Mouse (Mus musculus) embryonic stem cell, embryonic (primary cell): ENCODE results near the gene Selenok.

ENCODE experiments used
- CTCF ChIA-PET, 4 experiments: fragments of 300-600 bp in 2 of 4; fragments of 350-600 bp in 2 of 4; sonication (Branson Sonifier 250); formaldehyde crosslinking; loops; one replicate each; lab custom pipeline; 2022; ENCODE audit warnings: inconsistent platforms in 2 of 4; lab: Charles Lee
- POLR2A ChIA-PET, 4 experiments: fragments of 300-600 bp in 2 of 4; fragments of 350-600 bp in 2 of 4; sonication (Branson Sonifier 250); formaldehyde crosslinking; loops; one replicate each; lab custom pipeline; 2022; ENCODE audit warnings: antibody characterized with exemption in 4 of 4, inconsistent platforms in 1 of 4; lab: Charles Lee

Gene Selenok

DNA sequence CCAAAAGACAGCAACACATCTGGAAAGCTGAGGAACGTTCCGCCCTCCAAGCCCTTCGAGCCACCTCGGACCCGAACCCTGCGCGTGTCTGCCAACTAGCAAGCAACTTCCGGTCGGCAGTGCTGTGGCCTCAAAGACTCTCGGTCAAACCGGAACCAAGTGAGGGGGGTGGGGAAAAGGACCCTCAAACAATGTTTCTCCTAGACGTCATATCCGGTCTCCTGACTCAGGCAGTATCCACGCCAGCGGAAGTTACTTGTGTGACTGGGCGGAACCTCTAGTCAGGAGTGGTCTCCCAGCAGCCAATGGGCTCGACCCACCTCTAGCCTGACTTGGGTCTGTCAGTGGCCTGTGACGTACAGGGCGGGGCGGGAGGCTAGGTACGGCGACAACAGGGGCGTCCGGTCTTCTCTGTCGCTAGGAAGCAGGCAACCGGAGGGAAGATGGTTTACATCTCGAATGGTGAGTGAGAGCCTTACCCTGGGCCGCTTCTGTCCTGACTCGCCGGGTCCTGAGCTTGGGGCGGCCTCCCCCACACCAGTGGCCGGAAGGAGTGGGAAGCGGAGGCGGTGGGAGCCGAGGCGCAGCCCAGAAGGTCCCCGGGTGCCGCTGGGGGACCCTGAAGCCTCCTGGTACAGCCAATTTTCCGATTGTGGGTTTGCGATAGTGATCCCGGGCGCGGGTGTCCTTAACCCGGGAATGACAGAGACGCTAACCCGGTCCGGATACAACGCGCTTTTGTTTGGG is at the start of gene Selenok:
Selenok (plus strand) TSS at position 234 of the 747 bp plus-strand sequence.
- POLR2A ChIA-PET, result interaction anchor here (0.5 to 3.1 kb wide), 26 partner anchors 8 to 562 kb away, joined by 3 to 52 read pairs (median 5); partner anchors contain the start of genes Actr8 (in 3 of the 4) and Dcp1a (in 1 of the 4)
- CTCF ChIA-PET, result interaction anchor here in 1 of 4 experiments (1.3 kb wide), 1 partner anchor 12 kb away, joined by 6 read pairs; no protein-coding TSS in a partner anchor

- CTCF ChIA-PET, result interaction anchor here in 1 of 4 experiments (0.6 kb wide), 1 partner anchor 13 kb away, joined by 3 read pairs; no protein-coding TSS in a partner anchor
- POLR2A ChIA-PET, result no interaction called here
These were observed 39.1 kb upstream of the Selenok start for GRCm38 (mm10) chr14:29928966-29929365.

GRCm38 (mm10) chr14:29935516-29935915 is 32.6 kb upstream of the Selenok start:
- ChIA-PET POLR2A (interaction anchor here in 1 of 4 experiments (1.3 kb wide), 1 partner anchor 15 kb away, joined by 5 read pairs; no protein-coding TSS in a partner anchor), CTCF (no interaction called here)

- ChIA-PET CTCF (no interaction called here), POLR2A (interaction anchor here in 1 of 4 experiments (1.7 kb wide), 1 partner anchor 30 kb away, joined by 5 read pairs; no protein-coding TSS in a partner anchor)
These were observed 30.6 kb upstream of the Selenok start for GRCm38 (mm10) chr14:29937466-29937865.

GRCm38 (mm10) chr14:29939600-29940312 is 28.4 kb upstream of the Selenok start:
- CTCF ChIA-PET, result interaction anchor here in 3 of 4 experiments (0.6 to 2.3 kb wide), 11 partner anchors 11 to 996 kb away, joined by 3 to 8 read pairs (median 5); no protein-coding TSS in a partner anchor
- POLR2A ChIA-PET, result interaction anchor here in 3 of 4 experiments (0.6 to 2.3 kb wide), 11 partner anchors 9 to 1198 kb away, joined by 3 to 9 read pairs (median 4); partner anchors contain the start of gene Selenok (in 2 of the 3)

- CTCF ChIA-PET, result interaction anchor here (0.6 to 2.3 kb wide), 12 partner anchors 10 to 996 kb away, joined by 3 to 8 read pairs (median 4); no protein-coding TSS in a partner anchor
- POLR2A ChIA-PET, result interaction anchor here in 3 of 4 experiments (0.6 to 2.3 kb wide), 11 partner anchors 8 to 1197 kb away, joined by 3 to 9 read pairs (median 4); partner anchors contain the start of gene Selenok (in 2 of the 3)
These were observed 27.7 kb upstream of the Selenok start for GRCm38 (mm10) chr14:29940313-29940812.

GRCm38 (mm10) chr14:29940877-29941276 is 27.2 kb upstream of the Selenok start:
- CTCF ChIA-PET, result interaction anchor here in 3 of 4 experiments (0.6 to 2.3 kb wide), 4 partner anchors 10 to 707 kb away, joined by 3 to 5 read pairs (median 4); no protein-coding TSS in a partner anchor
- POLR2A ChIA-PET, result interaction anchor here in 2 of 4 experiments (1.9 to 2.3 kb wide), 3 partner anchors 10 to 27 kb away, joined by 7 to 9 read pairs (median 7); partner anchors contain the start of gene Selenok (in 1 of the 2)

GRCm38 (mm10) chr14:29946761-29947309 is 21.3 kb upstream of the Selenok start:
- POLR2A ChIA-PET, result interaction anchor here in 2 of 4 experiments (0.5 to 1.4 kb wide), 2 partner anchors 8 to 1778 kb away, joined by 3 read pairs; no protein-coding TSS in a partner anchor
- CTCF ChIA-PET, result interaction anchor here in 2 of 4 experiments (1.3 to 1.4 kb wide), 2 partner anchors 8 to 33 kb away, joined by 3 read pairs; no protein-coding TSS in a partner anchor

- POLR2A ChIA-PET, result interaction anchor here (0.6 to 2.9 kb wide), 36 partner anchors 8 to 703 kb away, joined by 3 to 52 read pairs (median 4); partner anchors contain the start of genes Selenok (in 4 of the 4), Actr8 (in 3 of the 4) and Rft1 (in 1 of the 4)
- CTCF ChIA-PET, result interaction anchor here in 2 of 4 experiments (0.9 to 1.1 kb wide), 2 partner anchors 10 to 11 kb away, joined by 5 read pairs; no protein-coding TSS in a partner anchor
These were observed 17.3 kb upstream of the Selenok start for GRCm38 (mm10) chr14:29950805-29951204.

DNA sequence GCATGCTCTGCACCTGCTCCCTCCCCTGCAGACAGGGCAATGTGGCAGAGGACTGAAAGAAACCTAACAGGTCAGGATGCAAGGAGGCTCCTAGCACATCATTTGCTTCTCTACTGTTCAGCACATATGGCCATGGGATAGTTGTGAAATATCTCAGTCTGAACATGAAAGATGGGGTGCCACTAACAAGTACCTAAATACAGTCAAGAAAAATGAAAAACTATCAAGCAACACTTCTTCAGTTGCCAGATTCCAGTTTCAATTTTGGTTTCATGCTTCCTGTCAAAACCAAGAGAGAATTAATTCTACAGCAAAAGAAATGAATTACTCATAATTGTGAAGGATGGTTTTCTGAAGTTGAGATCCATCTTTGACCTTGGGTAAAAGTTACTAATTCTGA is 10.7 kb upstream of the Selenok start:
- ChIA-PET CTCF (no interaction called here), POLR2A (interaction anchor here in 1 of 4 experiments (3.0 kb wide), 1 partner anchor 10 kb away, joined by 17 read pairs; the partner anchor contains the start of gene Selenok)

DNA sequence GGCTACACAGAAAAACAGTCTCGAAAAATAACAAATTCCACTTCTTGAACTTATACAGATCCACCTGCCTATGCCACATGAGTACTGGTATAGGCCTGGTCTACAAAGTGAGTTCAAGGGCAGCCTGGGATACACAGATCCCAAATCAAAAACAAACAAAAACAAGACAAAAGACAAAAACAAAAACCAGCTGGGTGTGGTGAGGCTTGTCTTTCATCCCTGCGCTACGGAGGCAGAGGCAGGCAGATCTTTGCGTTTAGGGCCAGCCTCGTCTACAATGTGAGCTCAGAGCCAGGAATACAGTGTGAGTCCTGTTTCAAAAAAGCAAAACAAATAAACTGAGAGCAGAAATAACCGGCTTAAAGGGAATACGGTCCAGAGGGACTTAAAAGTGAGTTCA is 497 bp upstream of the Selenok start:
- ChIA-PET CTCF (interaction anchor here in 1 of 4 experiments (1.3 kb wide), 1 partner anchor 13 kb away, joined by 6 read pairs; no protein-coding TSS in a partner anchor), POLR2A (interaction anchor here (0.6 to 3.1 kb wide), 25 partner anchors 8 to 563 kb away, joined by 3 to 52 read pairs (median 4); partner anchors contain the start of genes Actr8 (in 2 of the 4) and Dcp1a (in 1 of the 4))

- CTCF ChIA-PET, result interaction anchor here in 1 of 4 experiments (1.1 kb wide), 1 partner anchor 9 kb away, joined by 4 read pairs; no protein-coding TSS in a partner anchor
These were observed 3.3 kb downstream of the Selenok start for GRCm38 (mm10) chr14:29971446-29971845.

DNA sequence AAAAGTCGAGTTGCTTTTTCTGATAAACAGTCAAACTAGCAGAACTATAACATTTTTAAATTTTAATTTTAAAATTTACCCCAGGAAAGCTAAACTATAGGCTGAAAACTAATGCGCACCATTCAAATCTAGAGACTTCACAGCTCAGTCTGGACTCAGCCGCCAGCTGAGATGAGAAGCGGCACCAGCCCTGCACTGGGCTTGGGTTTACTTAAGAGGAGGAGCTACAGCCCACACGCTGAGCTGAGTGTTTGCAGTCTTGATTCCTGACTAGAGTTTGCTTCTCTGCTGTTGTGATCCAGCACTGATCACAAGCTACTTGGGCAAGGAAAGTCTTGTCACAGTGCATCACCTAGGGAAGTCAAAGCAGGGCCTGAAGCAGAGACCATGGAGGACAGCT is 3.9 kb downstream of the Selenok start:
- ChIA-PET POLR2A (interaction anchor here in 2 of 4 experiments (0.6 to 1.6 kb wide), 8 partner anchors 9 to 164 kb away, joined by 3 to 7 read pairs (median 4); no protein-coding TSS in a partner anchor), CTCF (interaction anchor here in 1 of 4 experiments (1.1 kb wide), 1 partner anchor 9 kb away, joined by 4 read pairs; no protein-coding TSS in a partner anchor)

More at GRCm38 (mm10) chr14:29971446-29971845, 3.3 kb downstream of the Selenok start:
- POLR2A ChIA-PET, result interaction anchor here in 2 of 4 experiments (0.7 to 1.6 kb wide), 6 partner anchors 9 to 21 kb away, joined by 3 to 7 read pairs (median 4); no protein-coding TSS in a partner anchor

- POLR2A ChIA-PET, result interaction anchor here in 2 of 4 experiments (1.5 to 1.7 kb wide), 2 partner anchors 10 to 26 kb away, joined by 5 to 9 read pairs; no protein-coding TSS in a partner anchor
- CTCF ChIA-PET, result no interaction called here
These were observed 8.8 kb downstream of the Selenok start for GRCm38 (mm10) chr14:29976927-29977326.

- POLR2A ChIA-PET, result interaction anchor here in 3 of 4 experiments (0.6 to 2.5 kb wide), 24 partner anchors 8 to 501 kb away, joined by 3 to 20 read pairs (median 4); partner anchors contain the start of genes Selenok (in 2 of the 3), Chdh (in 1 of the 3), Dcp1a (in 1 of the 3) and Il17rb (in 1 of the 3)
- CTCF ChIA-PET, result interaction anchor here in 1 of 4 experiments (1.0 to 1.3 kb wide), 3 partner anchors 15 to 481 kb away, joined by 3 read pairs; no protein-coding TSS in a partner anchor
These were observed 10.4 kb downstream of the Selenok start, which contains the start of gene Actr8 for GRCm38 (mm10) chr14:29978254-29979204. Gene Actr8 (plus strand): TSS chr14:29978337.
